Mouse (Mus musculus): ENCODE measurements around the gene Ppara. TPM values are rescaled to one million over a fixed set of nuclear protein-coding genes. Genes with fewer than 3 reads are reported as not detected.

Ppara gene
- polyA plus RNA-seq, 1 experiment from 2014 or later, result 1.3 TPM

DNA sequence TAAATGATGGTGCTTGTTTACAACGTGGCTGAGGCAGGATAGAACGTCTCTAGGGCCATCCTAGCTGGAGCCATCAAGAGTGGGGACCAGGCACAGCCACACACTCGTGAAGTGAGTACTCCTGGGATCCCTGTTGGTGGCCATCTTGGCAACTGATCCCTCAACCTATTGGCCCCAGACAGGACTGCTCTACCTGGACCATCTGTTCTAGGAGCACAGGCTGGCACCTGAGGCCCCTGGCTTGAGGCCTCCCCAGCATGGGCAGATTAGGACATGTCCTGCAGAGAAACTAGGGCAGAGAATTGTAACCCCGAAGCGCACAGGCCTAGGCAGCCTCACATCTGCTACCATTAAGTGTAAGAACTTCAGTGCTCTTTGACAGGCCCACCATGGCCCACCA is 35.3 kb upstream of the Ppara start:
- Histone ChIP-seq H3K27me3 (replicated peaks) (no peaks in the 10 kb centered on the region), H3K4me1 (peaks cover 9% of the 10 kb centered on the region; the same call in 1 of the 2 replicates), H3K4me3 (no peak overlapping the region), H3K27ac (peak overlapping the region; percentile 55; the same call in 1 of the 2 replicates), H3K36me3 (replicated peaks) (peaks cover 45% of the 10 kb centered on the region), H3K9ac (no peak overlapping the region), H3K9me3 (no peaks in the 10 kb centered on the region), H3K4me2 (no peak overlapping the region)
- no peak for ATAC-seq (replicated peaks)
- WGBS, result 83% methylated on average over 5 of the region's 5 CpGs

DNA sequence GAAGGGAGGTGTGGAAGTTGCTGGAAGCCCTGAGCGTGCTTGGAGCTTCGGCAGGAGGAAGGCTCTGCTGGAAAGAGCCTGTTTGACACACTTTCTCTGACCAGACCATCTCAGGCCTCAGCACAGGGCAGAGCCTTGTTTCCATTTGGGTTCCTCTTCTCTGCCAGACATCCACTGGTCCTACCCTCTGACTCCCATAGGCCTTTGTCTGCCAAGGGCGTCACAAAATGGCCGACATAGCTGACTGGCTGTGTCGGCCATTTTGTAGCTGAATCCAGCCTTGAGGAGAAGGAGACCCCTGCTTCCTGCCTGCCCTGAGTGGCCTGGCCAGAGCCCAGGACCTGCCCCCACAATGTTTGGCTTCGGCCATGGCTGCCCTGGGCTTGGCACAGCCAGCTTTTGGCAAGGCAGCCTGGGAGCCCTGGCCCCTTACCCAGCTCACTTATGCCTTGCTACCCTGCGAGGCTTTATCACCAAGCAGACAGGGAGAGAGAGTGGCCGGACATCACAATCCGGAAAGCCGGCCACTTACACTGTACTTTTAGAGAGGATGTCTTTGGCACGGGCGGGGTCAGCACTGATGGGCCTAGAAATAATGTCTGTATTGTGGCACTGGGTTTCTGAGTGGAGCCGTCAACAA is 34.8 kb upstream of the Ppara start:
- Histone ChIP-seq H3K9ac (no peak overlapping the region), H3K36me3 (replicated peaks) (peaks cover 45% of the 10 kb centered on the region), H3K4me1 (peaks cover 9% of the 10 kb centered on the region; the same call in 1 of the 2 replicates), H3K4me3 (no peak overlapping the region), H3K9me3 (no peaks in the 10 kb centered on the region), H3K27ac (peak overlapping the region; percentile 55; the same call in 1 of the 2 replicates), H3K4me2 (no peak overlapping the region), H3K27me3 (replicated peaks) (no peaks in the 10 kb centered on the region)
- no peak for ATAC-seq (replicated peaks)
- 93% methylated on average over 13 of the region's 13 CpGs for WGBS

DNA sequence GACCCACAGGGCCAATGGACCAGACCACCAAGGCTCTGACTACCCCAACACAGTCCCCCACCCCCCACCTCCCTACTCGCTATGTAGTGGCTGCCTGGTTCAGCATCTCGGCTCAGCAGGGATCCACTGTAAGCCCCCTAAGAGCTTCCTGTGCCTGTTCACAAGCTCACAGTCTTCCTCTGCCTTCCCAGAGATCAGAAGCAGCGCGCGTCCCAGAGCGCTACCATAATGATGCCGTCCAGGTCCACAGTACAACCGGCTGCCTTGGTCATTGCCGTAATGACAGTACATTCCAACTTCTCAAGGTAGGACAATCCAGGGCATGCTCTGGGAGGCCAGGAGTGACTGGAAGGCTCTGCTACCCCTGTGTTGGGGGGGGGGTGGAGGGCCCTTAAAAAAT is 34.1 kb upstream of the Ppara start:
- no peak for ATAC-seq (replicated peaks)
- H3K4me2 ChIP-seq, result no peak overlapping the region

DNA sequence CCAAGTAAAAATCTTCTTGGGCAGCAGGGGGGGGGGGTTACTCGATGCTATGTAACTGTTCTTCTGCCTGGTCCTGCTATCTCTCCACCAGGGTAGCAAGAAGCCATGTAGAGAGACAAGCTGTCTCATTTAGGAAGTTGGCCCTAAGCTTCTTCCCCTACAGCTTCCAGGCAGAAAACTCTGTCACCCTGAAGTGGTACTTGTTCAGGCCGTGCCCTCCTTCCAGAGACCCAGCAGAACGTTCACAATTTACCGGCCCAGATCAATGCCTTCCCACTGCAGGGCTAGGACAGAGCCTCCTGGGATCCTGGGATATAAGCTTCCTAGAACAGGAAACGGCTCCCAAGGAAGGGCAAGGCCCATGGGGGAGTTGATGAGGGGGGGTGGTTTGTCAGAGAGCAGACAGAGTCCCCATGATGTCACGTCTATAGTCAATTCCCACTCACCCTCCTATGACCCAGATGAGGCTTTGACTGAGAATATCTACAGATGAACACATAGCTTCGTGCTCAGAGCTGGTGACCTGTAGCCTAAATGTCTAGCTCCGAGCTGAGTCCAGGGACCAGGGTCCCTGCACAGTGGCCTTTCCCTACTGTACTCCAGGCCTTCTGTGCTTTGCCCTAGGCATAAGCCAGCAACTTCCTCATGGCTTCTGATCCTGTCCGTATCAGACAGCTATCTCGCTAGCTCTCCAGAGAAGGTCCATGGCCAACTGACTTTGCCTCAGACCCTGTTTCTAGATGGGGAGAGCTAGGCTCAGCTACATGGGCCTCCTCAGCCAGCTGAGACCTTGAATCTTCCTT is 33.5 kb upstream of the Ppara start:
- no peak for ATAC-seq (replicated peaks)
- H3K9me3 ChIP-seq, result no peaks in the 10 kb centered on the region
- peaks cover 46% of the 10 kb centered on the region for H3K36me3 ChIP-seq (replicated peaks)
- no peaks in the 10 kb centered on the region for H3K27me3 ChIP-seq (replicated peaks)
- H3K4me1 ChIP-seq, result peaks cover 9% of the 10 kb centered on the region; the same call in 1 of the 2 replicates
- WGBS, result 84% methylated on average over 10 of the region's 10 CpGs
- no peak overlapping the region for H3K4me3 ChIP-seq
- H3K9ac ChIP-seq, result no peak overlapping the region
- H3K4me2 ChIP-seq, result no peak overlapping the region
- H3K27ac ChIP-seq, result peak overlapping the region; percentile 65

More for the DNA sequence above, 34.1 kb upstream of the Ppara start:
- Histone ChIP-seq H3K4me1 (peaks cover 9% of the 10 kb centered on the region; the same call in 1 of the 2 replicates), H3K27ac (peak overlapping the region; percentile 55; the same call in 1 of the 2 replicates), H3K9me3 (no peaks in the 10 kb centered on the region), H3K9ac (no peak overlapping the region), H3K4me3 (no peak overlapping the region), H3K27me3 (replicated peaks) (no peaks in the 10 kb centered on the region), H3K36me3 (replicated peaks) (peaks cover 46% of the 10 kb centered on the region)
- 79% methylated on average over 9 of the region's 9 CpGs for WGBS

DNA sequence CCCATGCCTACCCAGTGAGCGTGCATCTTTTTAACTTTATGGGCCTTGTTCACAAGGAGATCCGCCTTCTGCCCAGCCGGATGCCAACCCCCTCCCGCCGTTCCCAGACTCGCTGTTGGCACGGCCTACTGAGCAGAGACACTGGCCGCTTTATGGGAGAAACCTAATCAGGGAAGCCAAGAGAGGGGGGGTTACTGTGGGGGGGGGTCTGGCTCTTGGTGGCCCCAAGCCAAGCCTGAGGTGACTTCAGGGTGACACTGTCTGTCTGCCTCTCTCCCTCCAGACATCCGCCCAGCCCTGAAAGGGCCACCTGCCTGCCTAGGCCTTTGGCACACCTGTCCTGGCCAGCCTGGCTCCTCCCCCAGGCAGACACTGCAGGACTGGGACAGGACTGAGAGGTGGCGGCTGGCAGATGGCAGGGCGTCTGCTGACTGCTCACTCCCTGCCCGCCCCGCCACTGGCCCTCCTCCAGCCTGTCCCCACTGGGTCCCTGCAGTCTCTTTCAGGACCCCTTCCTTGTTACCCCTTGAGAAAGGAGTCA is 32.3 kb upstream of the Ppara start:
- Histone ChIP-seq H3K9me3 (no peaks in the 10 kb centered on the region), H3K9ac (no peak overlapping the region), H3K4me2 (no peak overlapping the region), H3K27me3 (replicated peaks) (no peaks in the 10 kb centered on the region), H3K36me3 (replicated peaks) (peaks cover 38% of the 10 kb centered on the region), H3K4me3 (no peak overlapping the region), H3K4me1 (peaks cover 9% of the 10 kb centered on the region; the same call in 1 of the 2 replicates), H3K27ac (peak overlapping the region; percentile 65)
- peak; percentile 55 for ATAC-seq (replicated peaks)
- 69% methylated on average over 13 of the region's 13 CpGs for WGBS

DNA sequence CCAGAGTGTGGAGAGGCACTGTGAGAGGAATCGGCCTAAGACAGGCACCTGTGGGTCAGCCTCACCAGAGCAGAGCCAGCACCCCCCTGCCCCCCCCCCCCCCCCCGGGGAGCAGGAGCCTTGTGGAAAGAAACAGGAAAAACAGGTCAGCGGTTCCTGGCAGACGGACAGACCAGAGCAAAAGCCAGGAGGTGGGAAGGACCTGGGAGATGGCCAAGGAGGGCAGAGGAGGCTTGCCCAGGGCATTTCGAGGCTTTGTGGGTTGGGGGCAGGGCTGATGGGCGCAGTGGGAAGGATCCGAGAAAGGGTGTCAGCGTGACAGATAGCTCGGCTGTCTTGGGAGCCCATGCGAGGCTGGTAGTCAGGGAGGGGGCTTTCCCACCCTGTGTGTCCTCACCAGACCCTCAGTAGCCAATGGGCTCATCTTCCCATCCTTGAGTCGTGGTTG is 31.6 kb upstream of the Ppara start:
- peaks cover 9% of the 10 kb centered on the region; the same call in 1 of the 2 replicates for H3K4me1 ChIP-seq
- H3K4me3 ChIP-seq, result no peak overlapping the region
- H3K27me3 ChIP-seq (replicated peaks), result no peaks in the 10 kb centered on the region
- no peak overlapping the region for H3K9ac ChIP-seq
- H3K27ac ChIP-seq, result peak overlapping the region; percentile 65; the same call in 1 of the 2 replicates
- H3K4me2 ChIP-seq, result no peak overlapping the region
- no peaks in the 10 kb centered on the region for H3K9me3 ChIP-seq
- ATAC-seq (replicated peaks), result no peak; the same call in 1 of the 2 replicates
- H3K36me3 ChIP-seq (replicated peaks), result peaks cover 38% of the 10 kb centered on the region
- 72% methylated on average over 11 of the region's 11 CpGs for WGBS

DNA sequence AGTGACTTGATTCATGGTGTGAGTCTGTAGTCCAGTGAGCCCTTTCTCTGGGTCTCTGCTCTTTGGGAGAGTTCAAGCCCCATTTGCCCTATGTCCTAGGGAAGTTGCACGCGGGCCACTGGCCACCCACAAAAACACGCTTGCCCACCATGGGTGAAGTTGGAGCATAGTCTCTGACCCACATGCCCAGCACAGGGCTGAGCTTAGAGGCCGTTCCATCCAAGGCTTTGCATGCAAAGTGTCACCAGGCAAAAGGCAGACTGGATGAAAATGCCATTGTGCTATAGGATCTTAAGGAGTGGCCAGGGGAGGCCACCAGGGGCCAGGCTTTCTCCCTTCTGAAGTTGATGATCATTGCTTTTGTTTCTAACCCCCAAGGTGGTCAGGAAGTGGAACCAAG is 30.9 kb upstream of the Ppara start:
- Histone ChIP-seq H3K4me2 (no peak overlapping the region), H3K4me3 (no peak overlapping the region), H3K9me3 (no peaks in the 10 kb centered on the region), H3K36me3 (replicated peaks) (peaks cover 34% of the 10 kb centered on the region), H3K27ac (no peak overlapping the region), H3K4me1 (peaks cover 9% of the 10 kb centered on the region; the same call in 1 of the 2 replicates), H3K9ac (no peak overlapping the region), H3K27me3 (replicated peaks) (no peaks in the 10 kb centered on the region)
- ATAC-seq (replicated peaks), result no peak
- WGBS, result 90% methylated on average over 4 of the region's 4 CpGs

DNA sequence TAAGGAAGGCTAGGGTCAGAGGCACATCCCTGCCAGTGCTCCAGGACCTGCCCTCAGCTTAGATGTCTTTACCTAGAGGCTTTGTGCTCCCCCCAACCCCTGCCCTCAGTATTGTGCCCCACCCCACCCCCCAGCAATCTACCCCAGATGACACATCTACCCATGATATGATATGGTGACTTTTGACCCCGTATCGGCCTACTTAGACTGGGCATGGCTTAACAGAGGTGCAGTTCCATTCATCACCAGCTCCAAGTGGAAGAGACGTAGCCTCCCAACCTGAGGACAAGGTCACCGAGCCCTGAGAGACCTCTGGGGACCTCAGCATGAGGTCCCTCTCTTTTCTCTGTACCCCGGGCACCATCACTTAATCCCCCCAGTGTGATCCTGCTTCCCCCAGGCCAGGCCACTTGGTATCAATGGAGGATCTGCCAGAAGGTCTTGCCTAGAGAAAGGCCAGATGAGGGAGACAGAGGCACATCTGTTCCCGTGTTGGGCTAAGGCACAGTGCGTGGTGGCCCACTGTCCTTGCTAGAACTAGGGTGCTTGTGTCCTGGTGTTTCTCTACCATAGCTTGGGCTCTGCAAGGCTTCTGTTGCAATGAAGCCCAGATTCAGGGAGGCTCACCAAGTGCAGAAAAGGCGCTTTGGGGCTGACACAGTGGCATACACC is 30.3 kb upstream of the Ppara start:
- no peak for ATAC-seq (replicated peaks)
- Histone ChIP-seq H3K9me3 (no peaks in the 10 kb centered on the region), H3K4me1 (peaks cover 13% of the 10 kb centered on the region), H3K27me3 (replicated peaks) (no peaks in the 10 kb centered on the region), H3K36me3 (replicated peaks) (peaks cover 31% of the 10 kb centered on the region), H3K9ac (no peak overlapping the region), H3K4me3 (no peak overlapping the region), H3K4me2 (no peak overlapping the region), H3K27ac (no peak overlapping the region)
- WGBS, result 82% methylated on average over 8 of the region's 8 CpGs

DNA sequence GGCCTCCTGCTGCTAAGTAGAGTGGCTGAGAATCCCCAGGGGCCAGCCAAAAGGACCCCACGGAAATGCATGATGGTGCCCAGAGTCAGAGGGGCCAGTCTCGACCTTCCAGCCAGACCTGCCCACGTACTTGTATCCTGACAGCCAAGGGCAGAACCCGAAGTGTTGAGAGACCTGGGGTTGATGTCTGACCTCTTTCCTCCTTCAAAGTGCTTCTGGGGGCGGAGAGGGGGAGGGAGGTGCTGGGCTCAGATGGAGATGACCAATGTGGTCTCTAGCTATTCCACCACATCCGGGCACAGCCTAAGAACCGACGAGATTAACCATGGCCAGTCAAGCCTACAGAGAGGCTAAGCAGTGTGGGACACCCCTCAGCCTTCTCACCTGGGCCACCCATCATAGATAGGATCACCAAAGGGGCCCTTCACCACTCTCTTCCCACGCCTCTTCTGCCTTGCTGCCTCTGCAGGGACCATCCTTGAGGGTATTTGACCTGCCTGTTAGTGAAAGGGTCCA is 29.7 kb upstream of the Ppara start:
- Histone ChIP-seq H3K4me3 (no peak overlapping the region), H3K9me3 (no peaks in the 10 kb centered on the region), H3K9ac (no peak overlapping the region), H3K27me3 (replicated peaks) (no peaks in the 10 kb centered on the region), H3K27ac (0 out of 2 replicates have a peak overlapping the region, but pooled peaks have one; percentile 20), H3K4me2 (no peak overlapping the region), H3K36me3 (replicated peaks) (peaks cover 27% of the 10 kb centered on the region), H3K4me1 (peaks cover 19% of the 10 kb centered on the region)
- ATAC-seq (replicated peaks), result no peak
- WGBS, result 87% methylated on average over 9 of the region's 9 CpGs

DNA sequence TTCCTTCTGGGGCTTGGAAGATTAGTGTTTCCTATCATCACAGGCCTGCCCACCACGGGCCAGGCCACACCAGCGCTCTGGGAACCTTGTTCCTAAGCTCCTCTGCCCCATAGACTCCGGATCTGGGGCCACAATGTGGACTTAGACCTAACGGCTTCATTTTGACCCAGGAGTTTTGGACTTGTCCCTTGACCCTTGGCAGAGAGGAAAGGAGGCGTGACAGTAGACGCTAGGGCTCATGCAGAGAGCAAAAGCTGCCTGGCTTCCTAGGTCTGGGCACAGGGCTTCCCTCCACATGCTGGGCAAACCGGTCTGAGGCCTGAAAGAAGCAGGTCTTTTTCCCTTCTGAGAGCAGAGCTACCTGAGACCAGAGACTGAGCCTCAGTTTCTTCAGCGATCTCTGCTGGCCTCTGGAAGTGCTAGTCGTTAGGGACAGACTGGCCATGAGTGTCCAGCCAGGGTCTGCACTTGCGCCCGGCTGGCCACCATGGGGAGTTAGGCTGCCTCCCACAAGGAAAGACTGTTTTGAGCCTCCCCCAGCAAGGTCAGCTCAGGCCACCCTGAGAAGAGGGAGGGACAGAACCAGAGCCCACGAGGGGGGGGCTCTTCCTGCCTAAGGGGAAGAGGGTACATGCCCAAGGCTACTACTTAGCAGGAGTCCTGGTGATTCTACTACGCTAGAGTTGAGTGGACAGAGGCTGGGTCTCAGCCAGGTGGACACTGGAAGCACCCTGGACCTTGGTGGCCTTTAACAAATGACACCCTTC is 29.0 kb upstream of the Ppara start:
- Histone ChIP-seq H3K4me1 (peaks cover 24% of the 10 kb centered on the region), H3K9ac (no peak overlapping the region), H3K4me2 (no peak overlapping the region), H3K27ac (0 out of 2 replicates have a peak overlapping the region, but pooled peaks have one; percentile 20), H3K4me3 (no peak overlapping the region), H3K9me3 (no peaks in the 10 kb centered on the region), H3K27me3 (replicated peaks) (no peaks in the 10 kb centered on the region), H3K36me3 (replicated peaks) (peaks cover 27% of the 10 kb centered on the region)
- WGBS, result 76% methylated on average over 13 of the region's 13 CpGs
- no peak for ATAC-seq (replicated peaks)

DNA sequence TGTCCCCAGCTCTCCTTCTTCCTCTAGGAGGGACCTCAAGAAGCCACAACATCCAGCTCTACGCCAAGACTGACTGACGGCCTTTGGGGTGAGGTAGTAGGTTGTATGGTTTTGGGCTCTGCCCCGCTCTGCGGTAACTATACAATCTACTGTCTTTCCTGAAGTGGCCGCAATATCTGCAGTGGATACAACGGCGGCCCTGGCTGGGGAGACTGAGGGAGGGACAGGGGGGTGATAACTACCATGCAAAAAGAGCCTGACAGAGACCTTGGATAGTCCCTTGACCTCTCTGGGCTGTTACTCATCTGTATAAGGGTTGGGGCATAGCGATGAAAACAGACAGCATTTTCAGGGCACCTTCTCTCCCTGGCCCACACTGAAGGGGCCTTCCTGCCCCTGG is 28.3 kb upstream of the Ppara start:
- Histone ChIP-seq H3K4me2 (no peak overlapping the region), H3K4me1 (peaks cover 23% of the 10 kb centered on the region), H3K9ac (no peak overlapping the region), H3K36me3 (replicated peaks) (peaks cover 22% of the 10 kb centered on the region), H3K27me3 (replicated peaks) (peaks cover 4% of the 10 kb centered on the region; the same call in 1 of the 2 replicates), H3K27ac (no peak overlapping the region), H3K9me3 (no peaks in the 10 kb centered on the region), H3K4me3 (no peak overlapping the region)
- WGBS, result 89% methylated on average over 8 of the region's 8 CpGs
- ATAC-seq (replicated peaks), result no peak

Data from midbrain, embryonic 15.5 days (tissue).